Mouse (Mus musculus) MEL (cell line): ENCODE measurements at regions not wholly inside any gene's neighbourhood (a gene's known extent, or its start where the extent isn't known, plus 50 kb on each side); places are given as distances from the start of the nearest gene placed in this dataset.

Experiments
- BHLHE40 ChIP-seq: IDR thresholded peaks from 2 replicates; pipeline ENCODE4 v1.6.1; 2012; ENCODE audit warnings: low read depth, mild to moderate bottlenecking, inconsistent platforms, low read length, improper control_type of control experiment, borderline replicate concordance
- CHD2 ChIP-seq: IDR thresholded peaks from 2 replicates; pipeline ENCODE4 v1.6.1; 2011; ENCODE audit warnings: low read length, improper control_type of control experiment
- CTCF ChIP-seq, 3 experiments: IDR thresholded peaks in 2 of 3; conservative IDR thresholded peaks in 1 of 3; 2 replicates each; pipeline ENCODE4 v1.5.1; 2011 to 2012; ENCODE audit warnings: low read length in 3 of 3, low read depth in 2 of 3, mild to moderate bottlenecking in 2 of 3, improper control_type of control experiment in 1 of 3, inconsistent platforms in 1 of 3, mixed read lengths in 1 of 3, moderate library complexity in 1 of 3; ENCODE audit not compliant: control insufficient read depth in 1 of 3, insufficient read depth in 1 of 3, poor library complexity in 1 of 3, severe bottlenecking in 1 of 3
- E2F4 ChIP-seq: IDR thresholded peaks from 2 replicates; pipeline ENCODE4 v1.6.1; 2011; ENCODE audit warnings: low read depth, low read length, improper control_type of control experiment, borderline replicate concordance
- EP300 ChIP-seq, 2 experiments: IDR thresholded peaks; 2 replicates each; pipeline ENCODE4 v1.6.1; 2011; ENCODE audit warnings: improper control_type of control experiment in 2 of 2, low read length in 2 of 2, low read depth in 1 of 2, mild to moderate bottlenecking in 1 of 2
- POLR2A ChIP-seq, 2 experiments: IDR thresholded peaks; 2 replicates each; pipeline ENCODE4 v1.6.1; 2011 to 2012; ENCODE audit warnings: low read length in 2 of 2, mild to moderate bottlenecking in 2 of 2, control low read depth in 1 of 2, improper control_type of control experiment in 1 of 2, low read depth in 1 of 2, moderate library complexity in 1 of 2; ENCODE audit not compliant: control insufficient read depth in 1 of 2, insufficient read depth in 1 of 2, poor library complexity in 1 of 2
- SIN3A ChIP-seq: IDR thresholded peaks from 2 replicates; pipeline ENCODE4 v1.6.1; 2012; ENCODE audit warnings: low read length, improper control_type of control experiment, inconsistent platforms
- TCF12 ChIP-seq: IDR thresholded peaks from 2 replicates; pipeline ENCODE4 v1.6.1; 2014; ENCODE audit warnings: low read depth, mild to moderate bottlenecking, inconsistent platforms, low read length, improper control_type of control experiment, moderate library complexity
- ZMIZ1 ChIP-seq: IDR thresholded peaks from 2 replicates; pipeline ENCODE4 v1.6.1; 2012; ENCODE audit warnings: low read depth, mild to moderate bottlenecking, inconsistent platforms, low read length, improper control_type of control experiment, moderate library complexity

DNA sequence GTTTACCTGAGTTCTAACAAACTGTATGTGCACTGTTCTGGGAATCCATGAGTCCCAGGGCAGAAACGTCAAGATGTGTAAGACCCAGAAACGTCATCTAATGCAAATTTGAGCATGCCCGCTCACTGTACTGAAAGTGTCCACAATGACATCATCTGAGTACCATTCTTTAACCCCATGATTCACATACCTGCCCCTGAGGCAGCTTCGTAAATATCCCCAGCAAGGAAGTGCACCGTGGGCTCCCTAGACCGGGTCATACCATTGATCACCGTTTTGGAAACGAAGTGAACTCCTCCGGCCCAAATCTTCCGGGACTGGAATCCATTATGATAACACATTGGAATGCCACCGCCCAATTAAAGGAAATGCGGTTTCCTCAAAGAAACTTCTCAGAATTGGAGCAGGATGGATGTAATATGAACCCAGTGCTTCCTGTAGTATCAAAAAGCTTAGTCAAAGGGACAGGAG, 57.8 kb upstream of the Ptpn13 start:
- TF ChIP-seq EP300 (IDR thresholded peaks at IDR 0.05; ENCODE audit: low read depth in 1 of 2, low read length in 2 of 2) = no peak
- TF ChIP-seq CTCF (IDR thresholded peaks at IDR 0.05 in 2 of 3, conservative IDR thresholded peaks at IDR 0.05 in 1 of 3; ENCODE audit: control insufficient read depth in 1 of 3, insufficient read depth in 1 of 3, low read depth in 2 of 3, low read length in 3 of 3, poor library complexity in 1 of 3, severe bottlenecking in 1 of 3) = no peak
- no peak for TF ChIP-seq TCF12
- no peak for TF ChIP-seq BHLHE40
- no peak for TF ChIP-seq POLR2A (IDR thresholded peaks at IDR 0.05; ENCODE audit: control insufficient read depth in 1 of 2, insufficient read depth in 1 of 2, low read depth in 1 of 2, low read length in 2 of 2, poor library complexity in 1 of 2)
- no peak for TF ChIP-seq SIN3A
- no peak for TF ChIP-seq CHD2
- TF ChIP-seq E2F4 = no peak
- TF ChIP-seq ZMIZ1 = no peak
